Mouse (Mus musculus) MEL (cell line): ENCODE measurements at regions not wholly inside any gene's neighbourhood (a gene's known extent, or its start where the extent isn't known, plus 50 kb on each side); places are given as distances from the start of the nearest gene placed in this dataset.

Experiments used
- DNase-seq: peaks from one replicate; pipeline ENCODE4 v3.0.0; 2011; ENCODE audit warnings: low read depth, low spot score
- H3K27ac ChIP-seq: 2 replicates; pipeline ENCODE4 v1.5.1; 2012; ENCODE audit warnings: low read depth, mild to moderate bottlenecking, control low read depth, low read length, moderate library complexity; ENCODE audit not compliant: control insufficient read depth
- H3K27me3 ChIP-seq, 2 experiments: fragments of 150-350 bp in 1 of 2; sonication (generic) in 1 of 2; 2 replicates each; pipeline ENCODE4 v1.6.1; 2012; ENCODE audit warnings: low read length in 2 of 2, mild to moderate bottlenecking in 2 of 2, improper control_type of control experiment in 1 of 2, moderate library complexity in 1 of 2; ENCODE audit not compliant: insufficient read depth in 2 of 2, control insufficient read depth in 1 of 2
- H3K36me3 ChIP-seq, 2 experiments: 2 replicates each; pipeline ENCODE4 v1.6.1; 2012 to 2014; ENCODE audit warnings: low read length in 2 of 2, improper control_type of control experiment in 1 of 2, inconsistent platforms in 1 of 2, mild to moderate bottlenecking in 1 of 2; ENCODE audit not compliant: insufficient read depth in 2 of 2, control insufficient read depth in 1 of 2
- H3K4me1 ChIP-seq, 2 experiments: fragments of 150-350 bp in 1 of 2; sonication (generic) in 1 of 2; 2 replicates each; pipeline ENCODE4 v1.6.1; 2012; ENCODE audit warnings: low read length in 2 of 2, improper control_type of control experiment in 1 of 2, mild to moderate bottlenecking in 1 of 2; ENCODE audit not compliant: insufficient read depth in 2 of 2, control insufficient read depth in 1 of 2
- H3K4me3 ChIP-seq, 2 experiments: fragments of 150-350 bp in 1 of 2; sonication (generic) in 1 of 2; 2 replicates each; pipeline ENCODE4 v1.5.1; 2012; ENCODE audit warnings: low read depth in 2 of 2, low read length in 2 of 2, mild to moderate bottlenecking in 2 of 2, moderate library complexity in 2 of 2, control low read depth in 1 of 2, improper control_type of control experiment in 1 of 2; ENCODE audit not compliant: control insufficient read depth in 1 of 2, insufficient read depth in 1 of 2
- H3K79me2 ChIP-seq: 2 replicates; pipeline ENCODE4 v1.6.1; 2012; ENCODE audit warnings: mild to moderate bottlenecking, low read length, moderate library complexity; ENCODE audit not compliant: control insufficient read depth, poor library complexity, insufficient read depth
- H3K9ac ChIP-seq: 2 replicates; pipeline ENCODE4 v1.6.1; 2012; ENCODE audit warnings: low read depth, mild to moderate bottlenecking, control low read depth, low read length, moderate library complexity; ENCODE audit not compliant: control insufficient read depth, poor library complexity, severe bottlenecking
- H3K9me3 ChIP-seq: fragments of 150-350 bp; sonication (generic); replicated peaks from 2 replicates; pipeline ENCODE4 v1.6.1; 2012; ENCODE audit warnings: mild to moderate bottlenecking, low read length, improper control_type of control experiment, moderate library complexity; ENCODE audit not compliant: insufficient read depth
- CHD2 ChIP-seq: IDR thresholded peaks from 2 replicates; pipeline ENCODE4 v1.6.1; 2011; ENCODE audit warnings: low read length, improper control_type of control experiment
- E2F4 ChIP-seq: IDR thresholded peaks from 2 replicates; pipeline ENCODE4 v1.6.1; 2011; ENCODE audit warnings: low read depth, low read length, improper control_type of control experiment, borderline replicate concordance
- ELF1 ChIP-seq: IDR thresholded peaks from 2 replicates; pipeline ENCODE4 v1.6.1; 2014; ENCODE audit warnings: low read depth, mild to moderate bottlenecking, inconsistent platforms, low read length, improper control_type of control experiment, moderate library complexity
- EP300 ChIP-seq, 2 experiments: IDR thresholded peaks; 2 replicates each; pipeline ENCODE4 v1.6.1; 2011; ENCODE audit warnings: improper control_type of control experiment in 2 of 2, low read length in 2 of 2, low read depth in 1 of 2, mild to moderate bottlenecking in 1 of 2
- GABPA ChIP-seq: IDR thresholded peaks from 2 replicates; pipeline ENCODE4 v1.6.1; 2012; ENCODE audit warnings: low read depth, mild to moderate bottlenecking, inconsistent platforms, low read length, improper control_type of control experiment, moderate library complexity
- HCFC1 ChIP-seq: IDR thresholded peaks from 2 replicates; pipeline ENCODE4 v1.6.1; 2012; ENCODE audit warnings: low read depth, mild to moderate bottlenecking, inconsistent platforms, low read length, improper control_type of control experiment, moderate library complexity
- JUND ChIP-seq: IDR thresholded peaks from 2 replicates; pipeline ENCODE4 v1.6.1; 2011; ENCODE audit warnings: low read depth, mild to moderate bottlenecking, improper control_type of control experiment, low read length
- MAFK ChIP-seq: IDR thresholded peaks from 2 replicates; pipeline ENCODE4 v1.6.1; 2011; ENCODE audit warnings: low read depth, mild to moderate bottlenecking, low read length, improper control_type of control experiment, borderline replicate concordance
- MAZ ChIP-seq: IDR thresholded peaks from 2 replicates; pipeline ENCODE4 v1.6.1; 2012; ENCODE audit warnings: low read depth, mild to moderate bottlenecking, inconsistent platforms, low read length, improper control_type of control experiment
- MEF2A ChIP-seq: IDR thresholded peaks from 2 replicates; pipeline ENCODE4 v1.6.1; 2014; ENCODE audit warnings: low read depth, mild to moderate bottlenecking, inconsistent platforms, low read length, improper control_type of control experiment; ENCODE audit not compliant: poor library complexity, insufficient replicate concordance, severe bottlenecking; ENCODE audit errors: extremely low read depth
- NELFE ChIP-seq: IDR thresholded peaks from 2 replicates; pipeline ENCODE4 v1.6.1; 2011; ENCODE audit warnings: low read depth, low read length, improper control_type of control experiment
- NRF1 ChIP-seq: IDR thresholded peaks from 2 replicates; pipeline ENCODE4 v1.6.1; 2014; ENCODE audit warnings: low read depth, mild to moderate bottlenecking, inconsistent platforms, low read length, improper control_type of control experiment, moderate library complexity; ENCODE audit not compliant: poor library complexity, insufficient read depth, severe bottlenecking
- POLR2A ChIP-seq, 2 experiments: IDR thresholded peaks; 2 replicates each; pipeline ENCODE4 v1.6.1; 2011 to 2012; ENCODE audit warnings: low read length in 2 of 2, mild to moderate bottlenecking in 2 of 2, control low read depth in 1 of 2, improper control_type of control experiment in 1 of 2, low read depth in 1 of 2, moderate library complexity in 1 of 2; ENCODE audit not compliant: control insufficient read depth in 1 of 2, insufficient read depth in 1 of 2, poor library complexity in 1 of 2
- POLR2AphosphoS2 ChIP-seq: IDR thresholded peaks from 2 replicates; pipeline ENCODE4 v1.6.1; 2011; ENCODE audit warnings: low read length, improper control_type of control experiment
- RCOR1 ChIP-seq: IDR thresholded peaks from 2 replicates; pipeline ENCODE4 v1.6.1; 2012; ENCODE audit warnings: low read depth, mild to moderate bottlenecking, inconsistent platforms, low read length, improper control_type of control experiment
- SIN3A ChIP-seq: IDR thresholded peaks from 2 replicates; pipeline ENCODE4 v1.6.1; 2012; ENCODE audit warnings: low read length, improper control_type of control experiment, inconsistent platforms
- TAL1 ChIP-seq: IDR thresholded peaks from 2 replicates; pipeline ENCODE4 v1.6.1; 2012; ENCODE audit warnings: mild to moderate bottlenecking, inconsistent platforms, low read length, moderate library complexity, mixed read lengths
- TCF12 ChIP-seq: IDR thresholded peaks from 2 replicates; pipeline ENCODE4 v1.6.1; 2014; ENCODE audit warnings: low read depth, mild to moderate bottlenecking, inconsistent platforms, low read length, improper control_type of control experiment, moderate library complexity
- USF2 ChIP-seq, 2 experiments: IDR thresholded peaks; 2 replicates each; pipeline ENCODE4 v1.6.1; 2011 to 2012; ENCODE audit warnings: improper control_type of control experiment in 2 of 2, low read length in 2 of 2, borderline replicate concordance in 1 of 2, inconsistent platforms in 1 of 2, low read depth in 1 of 2, mild to moderate bottlenecking in 1 of 2; ENCODE audit not compliant: insufficient read depth in 1 of 2
- ZC3H11A ChIP-seq: IDR thresholded peaks from 2 replicates; pipeline ENCODE4 v1.6.1; 2012; ENCODE audit warnings: low read depth, mild to moderate bottlenecking, inconsistent platforms, low read length, improper control_type of control experiment
- ZKSCAN1 ChIP-seq: IDR thresholded peaks from 2 replicates; pipeline ENCODE4 v1.6.1; 2012; ENCODE audit warnings: low read depth, mild to moderate bottlenecking, inconsistent platforms, low read length, improper control_type of control experiment, moderate library complexity
- ZNF384 ChIP-seq: IDR thresholded peaks from 2 replicates; pipeline ENCODE4 v1.6.1; 2012; ENCODE audit warnings: low read depth, mild to moderate bottlenecking, inconsistent platforms, low read length, improper control_type of control experiment

DNA sequence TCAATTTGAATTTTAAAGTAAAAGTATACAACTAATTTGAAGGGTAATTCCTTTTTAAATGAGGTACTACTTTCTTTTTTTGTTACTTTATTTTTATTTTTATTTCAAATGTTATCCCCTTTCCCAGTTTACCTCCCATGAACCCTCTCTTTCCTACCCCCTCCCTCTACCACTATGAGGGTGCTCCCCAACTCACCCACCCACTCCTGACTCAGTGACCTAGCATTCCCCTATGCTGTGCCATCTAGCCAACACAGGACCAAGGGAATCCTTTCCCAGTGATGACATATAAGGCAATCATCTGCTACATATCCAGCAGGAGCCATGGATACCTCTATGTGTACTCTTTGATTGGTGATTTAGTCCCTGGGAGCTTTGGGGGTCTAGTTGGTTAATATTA is 1194.3 kb downstream of the Kcnt2 start:
- Histone ChIP-seq H3K9ac (no peak overlapping the region), H3K27ac (no peak overlapping the region), H3K4me1 (no peaks in the 10 kb centered on the region), H3K4me3 (no peak overlapping the region), H3K9me3 (no peaks in the 10 kb centered on the region), H3K36me3 (no peaks in the 10 kb centered on the region), H3K27me3 (no peaks in the 10 kb centered on the region), H3K79me2 (no peaks in the 10 kb centered on the region)
- TF ChIP-seq E2F4 (no peak), POLR2A (IDR thresholded peaks at IDR 0.05; ENCODE audit: control insufficient read depth in 1 of 2, insufficient read depth in 1 of 2, low read depth in 1 of 2, low read length in 2 of 2, poor library complexity in 1 of 2) (no peak), TAL1 (no peak), MAZ (no peak), SIN3A (no peak), HCFC1 (no peak), RCOR1 (no peak), POLR2AphosphoS2 (no peak), USF2 (IDR thresholded peaks at IDR 0.05; ENCODE audit: borderline replicate concordance in 1 of 2, insufficient read depth in 1 of 2, low read depth in 1 of 2, low read length in 2 of 2) (no peak), JUND (no peak), GABPA (no peak), MEF2A (no peak), NELFE (no peak), ELF1 (no peak), EP300 (IDR thresholded peaks at IDR 0.05; ENCODE audit: low read depth in 1 of 2, low read length in 2 of 2) (no peak), MAFK (no peak), TCF12 (no peak)
- DNase-seq: no peak

DNA sequence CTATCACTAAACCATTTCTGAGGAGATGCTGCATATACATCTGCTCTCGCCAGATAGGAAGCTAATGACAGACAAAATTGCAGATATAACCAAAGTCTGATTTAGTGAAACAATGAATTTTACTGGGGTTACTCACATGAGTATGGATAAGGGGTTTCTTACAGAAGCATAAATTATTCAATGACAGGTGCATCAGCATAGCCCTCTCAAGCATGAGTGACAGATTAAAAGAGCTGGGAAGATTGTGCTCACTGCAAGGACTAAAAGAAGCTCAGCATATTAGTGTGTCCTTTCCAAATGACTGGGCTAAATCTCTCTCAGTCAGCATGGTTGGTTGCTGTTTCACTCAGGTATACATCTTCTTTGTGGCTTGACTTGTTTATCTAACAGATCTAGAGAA is 1205.0 kb downstream of the Kcnt2 start:
- Histone ChIP-seq H3K79me2 (no peaks in the 10 kb centered on the region), H3K9me3 (no peaks in the 10 kb centered on the region), H3K4me1 (no peaks in the 10 kb centered on the region), H3K4me3 (no peak overlapping the region), H3K9ac (no peak overlapping the region), H3K27me3 (no peaks in the 10 kb centered on the region)
- no peak for DNase-seq
- TF ChIP-seq ZC3H11A (no peak), CHD2 (no peak), ZKSCAN1 (no peak), NRF1 (no peak), ZNF384 (no peak), RCOR1 (no peak)
- TF ChIP-seq, all 39 proteins: peak for 0
- H3K27ac ChIP-seq: no peak overlapping the region
- no peaks in the 10 kb centered on the region for H3K36me3 ChIP-seq
